Mouse (Mus musculus) left cerebral cortex, postnatal 14 days (tissue): ENCODE data around the gene Aig1. TPM values are rescaled to one million over a fixed set of nuclear protein-coding genes. Genes with fewer than 3 reads are reported as not detected.

ENCODE experiments used
- DNase-seq, 2 experiments: peaks; one replicate each; pipeline ENCODE4 v3.0.0; 2021 to 2022; ENCODE audit warnings: low spot score in 2 of 2, mixed read lengths in 1 of 2
- intact Hi-C: fragments of 180-260 bp; cut with DNase I; formaldehyde crosslinking; loops from one replicate; pipeline ENCODE4 v1.15.1; 2025
- total RNA-seq, 2 experiments: library from RNA; stranded (reverse); gene quantifications; 2 replicates each; pipeline ENCODE4 v1.2.3; 2021

Aig1 gene
- total RNA-seq, 2 experiments from 2014 or later = 68.6 to 77.5 TPM

DNA sequence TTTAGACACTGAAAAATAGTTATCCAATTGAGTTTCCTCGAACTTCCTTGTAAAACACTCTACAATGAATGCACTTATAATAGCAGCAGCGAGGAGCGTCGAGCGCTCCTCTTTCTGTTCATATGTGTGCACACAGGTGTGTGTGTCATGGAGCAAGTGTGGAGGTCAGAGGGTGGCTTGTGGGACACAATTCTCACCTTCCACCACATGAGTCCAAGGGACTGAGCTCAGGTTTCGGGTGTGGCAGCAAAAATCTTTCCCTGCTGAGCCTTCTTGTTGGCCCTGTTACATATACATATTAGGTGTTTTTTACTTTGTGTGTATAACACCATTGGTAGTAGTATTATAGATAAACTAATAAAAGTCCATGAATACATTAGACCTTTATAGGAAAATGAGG, 153.2 kb downstream of the Aig1 start:
- intact Hi-C loops = no loop called here

DNA sequence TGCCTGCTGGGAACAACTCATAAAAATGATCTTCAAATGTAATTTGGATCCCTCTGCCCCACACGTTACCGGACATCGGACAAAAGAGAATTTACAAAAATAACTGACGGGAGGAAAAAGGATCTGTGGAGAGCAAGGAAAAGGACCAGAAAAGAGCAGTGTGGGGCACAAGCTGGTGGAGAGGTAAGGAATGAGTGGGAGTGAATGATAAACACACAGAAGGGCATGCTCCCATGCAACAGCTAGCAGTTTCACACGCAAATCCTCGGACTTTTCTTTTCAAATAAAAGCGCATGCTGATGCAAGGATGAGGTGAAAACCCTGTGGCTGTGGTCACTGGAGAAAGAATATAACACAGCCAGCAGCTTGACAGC, 153.9 kb downstream of the Aig1 start:
- intact Hi-C loops = no loop called here

More for the DNA sequence above, 153.2 kb downstream of the Aig1 start:
- DNase-seq = no peak

DNA sequence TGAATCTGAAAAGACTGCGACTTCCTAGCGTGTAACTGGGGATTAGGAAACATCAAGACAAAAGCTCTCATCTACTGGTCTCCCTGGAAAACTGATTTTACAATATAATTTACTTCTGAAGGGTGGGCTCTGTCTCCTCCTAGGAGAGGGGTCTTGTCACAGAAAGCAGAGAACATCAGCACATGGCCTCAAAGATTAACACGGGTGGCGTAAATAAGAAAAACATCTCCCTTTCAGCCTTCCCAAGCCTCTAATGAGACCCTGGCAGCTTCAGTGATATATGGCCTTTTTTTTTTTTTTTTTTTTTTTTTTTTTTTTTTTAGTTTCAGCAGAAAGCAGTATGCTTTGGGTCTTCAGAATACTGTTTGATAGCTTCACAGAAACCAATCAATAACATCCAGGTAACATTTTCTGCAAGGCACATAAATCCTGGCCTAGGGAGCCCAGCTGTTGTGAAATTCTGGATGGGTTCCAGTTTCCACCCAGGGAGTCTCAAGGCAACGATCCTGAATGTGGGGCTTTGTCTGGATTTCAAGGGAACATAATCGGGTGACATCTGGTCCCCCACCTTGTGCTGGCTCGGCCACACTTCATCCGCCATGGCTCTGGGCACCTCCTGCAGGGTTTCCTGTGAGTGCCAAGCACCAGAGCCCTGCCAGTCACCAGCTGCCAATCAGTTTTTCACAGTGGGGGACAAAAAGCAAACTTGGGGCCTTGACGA, 154.4 kb downstream of the Aig1 start:
- peak; percentile 8 to 9 for DNase-seq
- intact Hi-C loops = no loop called here

More for the DNA sequence above, 153.9 kb downstream of the Aig1 start:
- no peak for DNase-seq

DNA sequence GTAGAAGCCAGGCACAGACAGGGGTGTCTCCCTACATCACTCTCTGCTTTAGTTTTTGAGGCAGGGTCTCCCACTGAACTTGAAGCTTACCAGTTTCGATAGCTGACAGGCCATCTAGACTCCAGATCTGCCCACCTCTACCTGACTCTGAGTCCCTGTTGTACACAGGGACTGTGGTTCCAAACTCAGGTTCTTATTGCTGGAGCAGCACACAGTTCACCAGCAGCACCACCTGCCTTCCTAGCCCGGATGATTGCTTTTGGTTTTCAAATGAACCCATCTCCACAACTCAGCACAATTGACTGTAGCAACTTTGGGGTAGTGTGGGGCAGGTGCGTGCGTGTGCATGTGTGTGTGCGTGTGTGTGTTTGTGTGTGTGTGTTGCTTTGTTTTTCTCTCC, 155.1 kb downstream of the Aig1 start:
- no peak for DNase-seq
- intact Hi-C loops = no loop called here

DNA sequence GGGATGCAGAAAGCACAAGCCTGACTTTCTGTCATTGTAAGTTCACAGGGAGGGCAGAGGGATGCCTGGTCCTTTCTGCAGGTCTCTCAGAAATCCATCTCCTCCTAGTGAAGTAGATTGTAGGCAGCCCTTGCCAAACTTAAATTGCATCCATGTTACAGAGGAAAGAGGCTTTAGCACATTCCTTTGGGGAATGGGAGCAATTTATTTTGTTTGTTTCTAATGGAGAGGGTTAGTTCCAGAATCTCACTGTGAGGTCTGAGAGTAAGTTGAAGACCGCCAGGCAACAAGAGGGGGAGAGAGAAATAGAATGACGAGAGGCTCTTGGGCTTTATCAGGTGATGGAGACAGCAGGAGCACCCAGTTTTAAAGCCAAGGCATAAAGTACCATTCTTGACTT, 155.7 kb downstream of the Aig1 start:
- no peak for DNase-seq
- intact Hi-C loops = no loop called here

DNA sequence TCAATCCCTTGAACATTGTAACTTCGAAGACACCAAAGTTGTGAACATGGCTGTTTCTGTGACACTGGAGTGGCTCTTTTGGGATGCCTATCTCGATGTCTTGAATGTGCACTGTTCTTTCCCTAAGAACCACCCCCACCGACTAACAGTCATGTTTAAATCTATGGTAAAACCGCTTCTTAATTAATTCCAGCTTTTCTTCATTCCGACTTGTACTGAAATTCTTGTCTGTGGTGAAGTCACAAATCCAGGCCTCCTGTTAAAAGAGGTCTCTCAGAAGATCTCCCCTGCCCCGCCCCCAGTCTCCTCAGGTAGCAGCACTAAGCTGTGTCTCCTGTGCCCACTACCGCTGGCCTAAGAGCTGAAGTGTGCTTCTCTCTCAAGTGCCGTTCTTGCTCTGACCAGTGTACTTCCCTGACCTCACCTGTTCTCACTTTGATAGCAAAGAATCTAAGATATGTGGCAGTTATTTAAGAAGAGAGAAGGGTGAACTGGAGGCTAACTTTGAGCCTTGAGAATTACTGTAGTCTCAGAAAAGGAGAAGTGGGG, 157.4 kb downstream of the Aig1 start:
- intact Hi-C loops = no loop called here
- no peak for DNase-seq

DNA sequence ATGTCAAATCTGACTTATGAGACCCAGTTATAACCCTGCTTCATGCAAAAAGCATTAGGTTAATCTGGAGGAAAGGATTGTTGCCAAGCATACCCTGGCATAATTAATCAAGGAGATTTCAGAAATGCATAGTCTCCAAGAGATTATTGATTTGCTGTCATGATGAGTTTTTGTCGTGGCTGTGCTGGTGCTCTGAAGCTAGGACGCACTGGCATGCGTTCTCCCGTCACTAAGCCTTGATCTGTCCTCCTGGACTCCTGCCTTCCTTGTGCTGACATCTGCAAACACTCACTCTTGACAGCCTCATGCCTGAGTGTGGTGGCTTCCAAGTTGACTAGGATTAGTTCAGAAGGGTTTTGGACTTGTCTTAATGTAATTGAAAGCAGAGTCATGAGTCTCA, 163.0 kb downstream of the Aig1 start:
- intact Hi-C loops = no loop called here

DNA sequence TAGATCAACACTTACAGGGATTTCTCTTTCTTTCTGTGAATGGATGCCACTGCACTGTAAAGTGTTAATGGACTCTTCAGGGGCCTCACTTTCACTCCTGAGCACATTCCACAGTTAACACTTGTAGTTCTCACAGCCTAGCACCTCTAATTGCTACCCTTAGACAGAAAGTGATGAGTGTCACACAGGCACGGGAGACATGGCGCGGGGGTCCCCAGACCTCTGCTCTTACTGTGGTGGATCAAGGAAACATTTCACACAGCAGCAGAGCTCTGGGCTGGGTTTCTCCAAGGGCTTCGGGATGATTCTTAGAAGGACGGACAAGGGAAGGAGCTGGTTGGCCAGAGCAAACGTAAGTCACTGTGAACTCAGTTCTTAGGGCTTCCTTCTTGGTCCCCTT, 166.1 kb downstream of the Aig1 start:
- intact Hi-C loops = no loop called here
- DNase-seq = no peak

More for the DNA sequence above, 163.0 kb downstream of the Aig1 start:
- DNase-seq = no peak

DNA sequence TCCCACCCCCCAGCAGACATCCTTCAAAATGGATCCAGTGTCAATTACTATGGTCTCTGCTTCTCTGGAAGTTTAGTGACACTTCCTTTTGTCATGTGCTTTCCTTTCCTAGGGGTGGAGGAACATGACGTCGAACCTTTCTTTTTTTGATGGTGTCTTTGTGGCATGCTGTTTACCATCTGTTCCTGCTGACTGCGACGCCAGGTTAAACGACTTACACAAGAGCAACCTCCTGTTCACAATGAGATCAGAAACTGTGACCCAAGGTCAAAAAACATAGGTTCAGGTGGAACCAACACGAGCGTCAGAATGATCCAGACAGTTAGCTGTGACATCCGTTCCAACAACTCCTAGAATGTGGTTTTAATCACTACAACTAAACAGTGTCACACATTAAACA, 166.7 kb downstream of the Aig1 start:
- intact Hi-C loops = no loop called here

DNA sequence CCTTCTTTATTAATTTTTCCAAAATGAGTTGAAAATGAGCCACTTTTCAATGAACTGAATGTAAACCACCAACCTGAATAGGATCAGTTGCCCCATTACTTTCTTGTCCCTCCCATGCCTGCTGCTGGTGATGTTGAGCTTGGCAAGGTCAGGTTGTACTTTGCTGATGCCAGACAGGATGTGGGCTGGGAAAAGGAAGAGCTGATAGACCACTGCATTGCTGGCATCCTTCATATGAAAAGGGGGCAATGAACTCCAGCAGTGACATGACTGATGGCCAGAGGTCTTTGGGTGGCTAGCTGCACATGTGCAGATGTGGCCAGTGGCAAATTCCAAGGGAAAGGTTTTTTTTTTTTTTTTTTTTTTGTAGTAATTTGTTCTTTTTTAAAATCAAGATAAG, 172.5 kb downstream of the Aig1 start:
- DNase-seq = no peak
- intact Hi-C loops = no loop called here

More for the DNA sequence above, 166.7 kb downstream of the Aig1 start:
- no peak for DNase-seq

DNA sequence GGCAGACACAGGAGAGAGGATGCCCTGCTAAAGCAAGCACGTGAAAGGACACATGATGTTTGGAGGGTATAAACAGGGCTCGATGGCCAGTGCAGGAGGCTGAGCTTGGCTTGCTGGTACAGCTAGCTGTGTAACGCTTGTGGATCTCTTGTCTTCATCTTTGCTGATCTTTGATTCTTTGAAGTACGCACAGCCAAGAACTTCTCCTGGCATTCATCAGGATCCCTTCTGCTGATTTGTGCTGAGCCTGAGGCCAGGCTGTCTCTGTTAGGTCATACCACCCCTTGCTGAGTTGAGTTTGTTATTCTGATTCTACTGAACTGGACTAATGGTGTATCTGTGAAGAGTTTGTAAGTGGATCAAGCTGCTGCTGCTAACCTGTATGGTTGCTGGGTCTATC, 175.5 kb downstream of the Aig1 start:
- intact Hi-C loops = no loop called here
- DNase-seq = no peak

DNA sequence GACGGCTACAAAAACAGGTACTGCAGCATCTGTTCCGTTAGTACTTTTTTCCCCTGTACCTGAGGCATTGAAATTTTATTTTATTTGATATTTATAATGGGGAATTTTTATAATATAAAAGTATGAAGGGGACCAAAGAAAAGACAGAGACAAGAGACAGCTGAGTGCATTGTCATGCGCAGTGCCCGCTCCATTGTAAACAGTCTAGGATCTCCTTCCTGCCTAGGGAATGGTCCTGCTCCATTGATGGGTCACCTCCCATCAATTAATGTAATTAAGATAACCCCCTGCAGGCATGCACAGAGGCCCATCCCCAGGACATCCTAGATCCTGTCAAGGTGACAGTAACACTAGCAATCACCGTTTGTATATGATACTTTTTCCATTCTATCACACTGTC, 178.0 kb downstream of the Aig1 start:
- no peak for DNase-seq
- intact Hi-C loops = no loop called here

DNA sequence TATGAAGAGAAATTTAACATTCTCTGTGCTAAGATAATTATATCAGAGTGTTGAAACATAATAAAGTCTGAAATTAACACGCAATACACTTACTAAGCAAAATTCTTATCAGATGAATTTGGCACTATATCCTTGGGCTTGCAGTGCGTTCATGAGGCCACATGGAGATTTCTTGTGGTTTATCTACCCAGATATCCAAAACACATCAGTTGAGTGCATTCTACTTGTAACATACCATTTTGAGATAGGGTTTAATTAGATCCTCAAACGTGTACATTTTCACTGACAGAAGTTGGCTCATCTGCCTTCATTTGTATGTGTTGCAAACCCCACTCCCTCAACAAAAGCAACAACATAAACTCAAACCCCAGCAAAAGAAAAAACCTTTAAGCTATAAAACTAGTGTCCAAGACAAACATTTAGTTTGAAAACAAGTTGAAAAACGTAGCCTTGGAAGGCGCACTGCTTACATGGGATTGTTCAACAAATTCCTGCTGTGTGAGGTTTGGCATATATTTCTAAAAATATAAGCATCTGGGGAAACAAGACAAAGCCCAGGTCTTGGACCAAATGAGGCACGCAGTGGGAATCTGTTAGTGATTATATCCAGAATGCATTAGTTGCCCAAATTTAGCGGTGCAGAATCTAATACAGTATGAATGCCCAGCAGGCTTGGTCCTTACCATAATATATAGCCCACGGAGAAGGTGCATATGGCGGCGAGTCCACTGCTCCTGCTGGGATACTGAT, 178.8 kb downstream of the Aig1 start:
- no peak for DNase-seq
- intact Hi-C loops = no loop called here

DNA sequence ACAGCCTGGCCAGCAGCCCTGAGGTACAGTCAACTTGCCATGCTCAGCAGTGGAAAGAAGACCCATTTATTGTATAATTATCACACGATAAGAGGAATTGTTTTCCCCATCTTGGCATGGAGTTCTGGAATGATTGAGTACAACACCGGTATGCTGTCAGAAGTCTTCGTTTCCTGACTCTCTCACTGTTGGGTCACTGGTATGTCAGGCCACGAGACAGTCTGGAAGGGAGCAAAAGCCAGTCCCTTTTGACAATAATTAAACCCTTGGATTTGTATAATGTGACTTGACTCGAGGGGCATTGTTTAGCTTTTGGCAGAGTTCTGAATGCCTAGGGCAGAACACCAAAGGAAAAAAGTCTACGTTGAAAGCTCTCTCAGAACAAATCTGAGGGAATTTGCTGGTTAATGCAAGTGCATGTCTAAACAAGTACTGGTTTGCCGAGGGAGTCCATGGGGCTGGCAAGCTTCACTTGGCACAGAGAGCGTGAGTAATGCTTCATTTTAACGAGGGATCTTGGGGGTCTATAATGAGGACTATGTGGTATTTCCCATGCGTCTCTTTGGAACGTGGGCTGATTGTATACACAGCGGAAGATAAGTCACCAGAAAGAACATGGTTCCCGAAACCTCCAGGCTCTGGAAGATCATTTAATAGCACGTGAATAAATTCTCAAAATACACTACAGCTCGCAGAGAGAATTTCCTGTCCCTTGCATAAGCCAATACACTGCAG, 180.2 kb downstream of the Aig1 start:
- intact Hi-C loops = no loop called here
- no peak for DNase-seq

DNA sequence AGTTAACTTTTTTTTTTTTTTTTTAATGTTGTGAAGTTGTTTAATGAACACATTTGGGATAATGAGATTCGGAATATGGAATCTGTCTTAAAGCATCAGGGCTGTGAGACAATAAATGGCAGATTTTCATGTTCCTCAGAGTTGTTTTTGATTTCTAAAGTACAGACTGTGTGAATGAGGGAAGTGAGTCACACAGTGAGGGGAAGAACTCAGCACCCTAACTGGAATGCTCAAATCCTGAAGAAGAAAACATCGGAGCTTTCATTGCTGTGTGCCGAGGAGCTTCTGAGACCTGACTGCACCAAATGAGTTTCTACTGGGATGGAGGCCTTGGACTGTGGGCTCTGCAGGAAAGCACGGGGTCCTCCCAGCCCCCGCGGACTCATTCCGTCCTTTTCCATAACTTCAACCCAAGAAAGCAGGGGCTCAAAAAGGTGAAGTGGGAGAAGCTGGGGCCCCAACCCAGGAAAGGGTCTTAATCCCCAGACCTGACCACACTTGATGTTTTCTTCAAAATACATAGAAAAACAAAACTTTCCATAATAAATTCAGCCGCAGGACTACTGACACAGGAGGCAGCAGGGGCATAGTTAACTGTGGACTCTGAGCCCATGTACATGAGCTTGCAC, 181.5 kb downstream of the Aig1 start:
- intact Hi-C loops = no loop called here
- no peak for DNase-seq

DNA sequence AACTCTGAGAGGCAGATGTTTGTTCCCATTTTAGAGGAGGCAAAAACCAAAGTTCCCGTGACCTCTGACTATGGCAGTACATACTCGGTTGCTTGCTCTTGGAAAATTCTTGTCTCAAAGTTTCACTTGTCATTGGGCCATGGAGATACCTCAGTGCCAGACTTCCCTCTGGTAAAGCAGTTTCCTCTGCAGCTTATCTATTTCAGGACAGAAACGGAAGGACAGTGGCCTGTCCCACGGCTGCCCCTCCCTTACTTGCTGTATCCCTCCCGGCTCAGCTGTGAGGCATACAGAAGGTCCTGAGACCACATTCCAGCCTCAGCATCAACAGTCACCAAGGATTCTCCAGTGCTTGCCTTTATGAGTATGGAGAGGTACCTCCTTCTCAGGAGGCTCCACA, 182.7 kb downstream of the Aig1 start:
- peak; percentile 11 to 19 for DNase-seq
- intact Hi-C loops = no loop called here

DNA sequence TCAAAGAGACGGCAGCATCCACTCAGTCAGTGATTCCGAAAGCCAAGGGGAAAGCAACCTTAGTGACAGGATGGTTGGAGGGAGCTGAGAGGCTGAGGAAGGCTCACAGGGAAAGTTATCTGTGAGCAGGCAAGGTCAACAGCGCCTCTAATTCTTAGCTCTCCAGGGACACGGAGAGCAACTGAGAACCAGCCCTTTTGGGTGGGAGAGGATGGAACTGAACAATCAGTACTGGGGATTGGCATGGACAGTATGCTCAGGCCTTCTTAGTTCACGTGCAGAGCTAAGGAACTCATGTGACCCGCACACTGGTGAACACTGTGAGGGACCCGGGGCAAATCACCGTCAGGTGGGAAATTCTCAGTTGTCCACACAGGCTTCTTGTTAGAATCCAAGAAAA, 183.4 kb downstream of the Aig1 start:
- no peak for DNase-seq
- intact Hi-C loops = no loop called here

DNA sequence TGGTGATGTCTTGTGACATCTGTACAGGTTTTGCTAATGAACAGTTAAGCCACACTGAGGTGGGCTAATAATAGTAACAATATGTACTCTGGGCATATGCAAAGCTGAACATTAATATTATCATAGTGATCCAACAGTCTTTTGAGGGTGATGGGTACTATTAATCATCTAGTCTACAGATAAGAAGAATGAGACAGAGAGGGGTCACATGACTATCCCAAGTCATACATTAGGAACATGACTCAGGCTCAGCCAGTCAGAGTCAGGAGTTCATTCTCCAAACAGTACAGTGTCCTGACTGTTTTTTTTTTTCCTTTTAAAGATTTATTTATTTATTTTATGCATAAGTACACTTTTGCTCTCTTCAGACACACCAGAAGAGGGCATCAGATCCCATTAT, 184.3 kb downstream of the Aig1 start:
- intact Hi-C loops = no loop called here

DNA sequence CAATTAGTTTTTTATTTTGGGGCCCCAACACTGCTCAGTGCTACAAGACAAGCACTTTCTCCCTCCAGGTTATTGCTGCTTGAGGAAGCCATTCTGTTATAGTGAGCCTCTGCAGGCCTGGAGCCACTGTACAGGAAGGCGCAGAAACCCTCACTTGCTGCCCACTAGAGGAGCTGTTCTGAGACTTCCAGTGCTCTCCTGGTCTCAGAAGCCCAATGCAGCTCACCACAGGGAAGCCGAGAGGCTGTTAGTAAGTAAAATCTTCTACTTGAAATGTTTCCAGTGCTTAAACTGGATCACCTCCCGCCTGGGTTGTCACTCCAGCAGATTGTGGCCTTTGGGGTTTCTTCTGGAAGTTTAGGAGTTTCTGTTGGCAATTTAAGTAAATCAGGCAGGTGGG, 186.2 kb downstream of the Aig1 start:
- intact Hi-C loops = no loop called here
- DNase-seq = peak; percentile 28 to 32

More for the DNA sequence above, 184.3 kb downstream of the Aig1 start:
- no peak for DNase-seq

DNA sequence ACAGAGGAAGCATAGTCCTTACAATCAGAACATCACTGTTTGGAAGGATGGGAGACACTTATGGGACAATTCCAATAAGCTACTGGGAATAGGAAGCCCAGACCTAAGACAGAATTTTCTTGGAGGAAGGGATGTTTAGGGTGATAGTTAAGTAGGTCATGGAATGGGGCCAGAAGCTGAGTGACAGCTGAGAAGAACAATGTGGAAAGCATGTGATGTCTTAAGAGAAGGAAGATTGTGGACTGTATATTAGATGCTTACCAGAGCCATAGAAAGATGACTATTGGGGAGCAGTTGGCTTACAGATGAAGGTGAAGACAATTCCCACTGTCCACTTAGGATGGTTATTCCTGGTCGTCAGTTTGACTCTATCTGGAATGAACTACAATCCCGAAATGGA, 191.3 kb downstream of the Aig1 start:
- no peak for DNase-seq
- intact Hi-C loops = no loop called here
